Mouse (Mus musculus): ENCODE measurements around the gene Hoxc8.

- no peak for TF ChIP-seq CTCF (IDR thresholded peaks at IDR 0.05; ENCODE audit: low read depth)
- TF ChIP-seq EP300 (IDR thresholded peaks at IDR 0.05; ENCODE audit: low read depth): no peak
These were observed 22.7 kb upstream of the Hoxc8 start for GRCm38 (mm10) chr15:102967511-102968397.
